Mouse (Mus musculus) olfactory bulb, adult 2 months (tissue): ENCODE measurements around the gene Tars. TPM values are rescaled to one million over a fixed set of nuclear protein-coding genes. Genes with fewer than 3 reads are reported as not detected.

Experiments
- H3K27ac ChIP-seq: fragments of 200-500 bp; 2 replicates; pipeline ENCODE4 v1.5.1; 2012; ENCODE audit warnings: low read depth, low read length; ENCODE audit not compliant: insufficient read depth
- H3K4me1 ChIP-seq: fragments of 200-500 bp; 2 replicates; pipeline ENCODE4 v1.6.1; 2012; ENCODE audit warnings: low read length; ENCODE audit not compliant: control insufficient read depth, insufficient read depth
- H3K4me3 ChIP-seq: fragments of 200-500 bp; 2 replicates; pipeline ENCODE4 v1.5.1; 2012; ENCODE audit warnings: mild to moderate bottlenecking, low read depth, low read length, moderate library complexity; ENCODE audit not compliant: insufficient read depth
- CTCF ChIP-seq: fragments of 200-500 bp; IDR thresholded peaks from 2 replicates; pipeline ENCODE4 v1.5.1; 2012; ENCODE audit warnings: low read depth, mild to moderate bottlenecking, low read length, moderate library complexity; ENCODE audit not compliant: insufficient read depth
- POLR2A ChIP-seq: fragments of 200-500 bp; IDR thresholded peaks from 2 replicates; pipeline ENCODE4 v1.6.1; 2012; ENCODE audit warnings: mild to moderate bottlenecking, low read depth, low read length, moderate library complexity; ENCODE audit not compliant: insufficient read depth
- WGBS: fragments of 180-500 bp; shearing (Covaris S2); methylation state at CpG from one replicate; pipeline ENCODE4 v1.1.7; 2018; 5-methylcytosine and 5-hydroxymethylcytosine counted together
- polyA plus RNA-seq: library from polyadenylated mRNA; stranded (reverse); fragments of >200 nt; gene quantifications from 2 replicates; pipeline ENCODE4 v1.2.4, GENCODE M21; 2012; ENCODE audit warnings: low replicate concordance; ENCODE audit not compliant: missing spikeins, insufficient read depth, insufficient read length

The Tars gene
- polyA plus RNA-seq, 1 experiment: not detected

GRCm38 (mm10) chr15:11370477-11371085, 28.9 kb downstream of the Tars start:
- no peak overlapping the region for H3K4me3 ChIP-seq
- no peaks in the 10 kb centered on the region for H3K4me1 ChIP-seq
- H3K27ac ChIP-seq: no peak overlapping the region
- 95% methylated on average over 7 of the region's 7 CpGs for WGBS
- no peak for TF ChIP-seq CTCF
- TF ChIP-seq POLR2A: no peak

- Histone ChIP-seq H3K4me3 (no peak overlapping the region), H3K4me1 (no peaks in the 10 kb centered on the region), H3K27ac (no peak overlapping the region)
- TF ChIP-seq CTCF (no peak), POLR2A (no peak)
- 85% methylated on average over 3 of the region's 3 CpGs for WGBS
These were observed 29.9 kb downstream of the Tars start for GRCm38 (mm10) chr15:11369572-11369971.

DNA sequence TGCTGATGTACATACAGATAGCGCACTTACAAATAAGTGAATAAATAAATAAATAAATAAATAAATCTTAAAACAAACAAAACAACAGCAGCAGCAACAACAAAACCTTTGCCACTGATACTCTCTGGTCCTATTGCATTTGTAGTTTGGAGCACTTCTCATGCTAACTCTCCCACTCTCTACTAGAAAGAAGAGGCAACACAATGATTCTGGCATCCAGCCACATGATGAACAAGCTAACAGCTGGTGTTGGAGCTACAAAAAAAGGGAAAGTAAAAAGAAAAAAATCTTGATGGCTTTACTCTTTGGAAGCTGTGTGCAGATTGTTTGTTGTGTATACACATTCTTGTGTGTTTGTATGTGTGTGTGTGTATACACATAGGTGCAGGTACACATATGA, 34.7 kb downstream of the Tars start:
- Histone ChIP-seq H3K27ac (no peak overlapping the region), H3K4me1 (no peaks in the 10 kb centered on the region), H3K4me3 (no peak overlapping the region)
- no peak for TF ChIP-seq CTCF
- no peak for TF ChIP-seq POLR2A
- 98% methylated on average over 1 of the region's 1 CpGs for WGBS

DNA sequence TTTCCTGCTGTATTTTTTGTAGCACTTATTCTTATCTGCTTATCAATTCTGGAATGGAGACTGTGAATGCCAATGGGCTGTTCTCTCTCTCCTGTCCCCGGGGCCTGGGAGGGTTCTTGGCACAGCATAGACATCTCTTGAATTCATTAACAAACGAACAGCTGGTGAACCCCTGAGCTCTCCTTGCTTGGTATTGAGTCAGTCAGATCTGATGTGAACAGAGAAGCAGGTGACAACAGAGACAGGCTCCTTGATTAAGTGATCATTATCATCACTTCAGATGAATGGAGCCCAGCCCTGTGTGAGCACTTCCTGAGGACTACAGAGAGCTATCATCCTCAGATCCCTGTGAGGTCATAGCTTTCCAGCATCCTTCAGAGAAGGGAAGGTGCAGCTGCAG, 35.4 kb downstream of the Tars start:
- Histone ChIP-seq H3K4me1 (no peaks in the 10 kb centered on the region), H3K4me3 (no peak overlapping the region), H3K27ac (no peak overlapping the region)
- WGBS: 33% methylated on average over 2 of the region's 2 CpGs
- no peak for TF ChIP-seq POLR2A

- WGBS: 84% methylated on average over 5 of the region's 5 CpGs
- Histone ChIP-seq H3K4me3 (no peak overlapping the region), H3K4me1 (no peaks in the 10 kb centered on the region), H3K27ac (no peak overlapping the region)
- TF ChIP-seq POLR2A (no peak), CTCF (no peak)
These were observed 37.6 kb downstream of the Tars start for GRCm38 (mm10) chr15:11361824-11362223.

DNA sequence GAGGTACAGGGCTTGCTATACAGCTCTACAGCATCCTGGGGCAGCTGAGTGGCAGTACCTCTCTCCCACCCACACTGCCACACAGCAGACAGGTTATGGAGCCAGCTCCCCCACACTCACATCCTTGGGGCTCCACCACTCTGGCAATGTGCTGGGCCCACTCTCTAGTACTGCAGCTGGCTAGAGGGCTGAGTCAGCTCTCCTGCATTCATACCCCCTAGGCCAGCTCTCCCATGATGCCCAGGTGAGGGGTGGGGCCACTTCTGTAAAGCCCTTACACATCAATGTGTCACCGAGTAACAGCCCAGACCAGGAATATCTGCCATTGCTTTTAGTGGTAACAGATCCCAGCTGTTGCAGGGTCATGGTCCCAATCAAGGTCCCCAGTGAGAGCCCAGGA, 38.6 kb downstream of the Tars start:
- 89% methylated on average over 1 of the region's 1 CpGs for WGBS
- Histone ChIP-seq H3K4me1 (no peaks in the 10 kb centered on the region), H3K4me3 (no peak overlapping the region), H3K27ac (no peak overlapping the region)
- TF ChIP-seq POLR2A: no peak
- TF ChIP-seq CTCF: no peak

DNA sequence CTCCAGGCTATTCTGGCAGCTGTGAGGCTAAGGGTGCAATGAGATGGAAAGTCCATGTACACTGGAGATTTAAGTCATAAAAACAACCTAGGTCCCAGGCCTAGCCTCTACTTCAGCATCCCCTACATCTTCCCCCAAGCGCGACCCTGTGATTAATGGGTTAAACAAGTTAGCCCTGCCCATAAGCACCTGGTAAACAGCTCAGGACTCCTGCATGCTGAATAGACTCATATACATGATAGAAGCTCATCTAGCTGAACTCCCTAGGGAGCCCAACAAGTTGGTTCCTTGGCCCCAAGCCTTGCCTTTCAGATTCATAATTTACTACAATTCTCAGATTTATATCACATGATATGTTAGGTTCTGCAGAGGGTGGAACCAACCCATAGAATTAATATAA, 42.0 kb downstream of the Tars start:
- WGBS: 98% methylated on average over 2 of the region's 2 CpGs
- Histone ChIP-seq H3K27ac (no peak overlapping the region), H3K4me1 (no peaks in the 10 kb centered on the region), H3K4me3 (no peak overlapping the region)
- TF ChIP-seq CTCF (no peak), POLR2A (no peak)

- peaks cover 2% of the 10 kb centered on the region; the same call in 1 of the 2 replicates for H3K4me1 ChIP-seq
- H3K4me3 ChIP-seq: no peak overlapping the region
- no peak overlapping the region for H3K27ac ChIP-seq
- TF ChIP-seq POLR2A (no peak), CTCF (no peak)
- 54% methylated on average over 3 of the region's 3 CpGs for whole genome bisulfite sequencing
These were observed 43.6 kb downstream of the Tars start for GRCm38 (mm10) chr15:11355865-11356264.

- WGBS: 34% methylated on average over 7 of the region's 7 CpGs
These were observed 59.8 kb downstream of the Tars start for GRCm38 (mm10) chr15:11339467-11340180.

More at GRCm38 (mm10) chr15:11339467-11340180, 59.8 kb downstream of the Tars start:
- no peaks in the 10 kb centered on the region for H3K4me1 ChIP-seq
- no peak overlapping the region for H3K4me3 ChIP-seq
- TF ChIP-seq CTCF (no peak), POLR2A (no peak)
- no peak overlapping the region for H3K27ac ChIP-seq
